Mouse (Mus musculus) T-helper 2 cell (primary cell): ENCODE results near the gene Fig4.

ENCODE experiments used
- in situ Hi-C: fragments of 300-600 bp; cut with MboI, MseI; formaldehyde crosslinking; loops from one replicate; pipeline ENCODE4 v1.15.1; 2025; ENCODE audit warnings: high pct_unique_total_duplicates

The Fig4 gene

GRCm38 (mm10) chr10:41149307-41149706 lies 153.8 kb downstream of the Fig4 start:
- in situ Hi-C loops, result no loop called here

- in situ Hi-C loops, result no loop called here
These were observed 156.9 kb downstream of the Fig4 start for GRCm38 (mm10) chr10:41146141-41146540.
